Mouse (Mus musculus): ENCODE measurements around the gene Pes1.
"Not testable (repeated sequence)": the region's sequence is repeated elsewhere in the genome, so short reads cannot be mapped to it uniquely, and the experiment has no call there.

The Pes1 gene

GRCm38 (mm10) chr11:4012616-4013015 lies 48.8 kb downstream of the Pes1 start:
- no peak for DNase-seq

GRCm38 (mm10) chr11:4015796-4016195 lies 52.0 kb downstream of the Pes1 start:
- DNase-seq = not testable (repeated sequence)

GRCm38 (mm10) chr11:4022111-4022510 lies 58.3 kb downstream of the Pes1 start:
- DNase-seq = not testable (repeated sequence)

GRCm38 (mm10) chr11:4023321-4023720 lies 59.5 kb downstream of the Pes1 start:
- DNase-seq = no peak

GRCm38 (mm10) chr11:4027066-4027465 lies 63.3 kb downstream of the Pes1 start:
- no peak for DNase-seq

GRCm38 (mm10) chr11:4027561-4028334 lies 64.0 kb downstream of the Pes1 start:
- DNase-seq = no peak

GRCm38 (mm10) chr11:4029343-4029742 lies 65.6 kb downstream of the Pes1 start:
- no peak for DNase-seq
